Mouse (Mus musculus) myocyte (in vitro differentiated cells): Measurements from ENCODE around the gene Bend5.

Experiments used
- CEBPB ChIP-seq: IDR thresholded peaks from 2 replicates; pipeline ENCODE4 v1.6.1; 2011; ENCODE audit warnings: mild to moderate bottlenecking, moderate library complexity; ENCODE audit not compliant: poor library complexity, insufficient read depth, severe bottlenecking
- E2F4 ChIP-seq: IDR thresholded peaks from one replicate; pipeline ENCODE4 v1.6.1; 2011; ENCODE audit warnings: mild to moderate bottlenecking, control low read depth, moderate library complexity; ENCODE audit not compliant: insufficient read depth
- MAX ChIP-seq: IDR thresholded peaks from one replicate; pipeline ENCODE4 v1.6.1; 2011; ENCODE audit warnings: low read depth, mild to moderate bottlenecking, control low read depth
- MYOD1 ChIP-seq, 3 experiments: IDR thresholded peaks; one replicate each; pipeline ENCODE4 v1.6.1; 2011; ENCODE audit warnings: control low read depth in 2 of 3, low read depth in 2 of 3, mild to moderate bottlenecking in 2 of 3, moderate library complexity in 1 of 3; ENCODE audit not compliant: insufficient read length in 2 of 3, control insufficient read depth in 1 of 3
- MYOG ChIP-seq, 3 experiments: IDR thresholded peaks; one replicate each; pipeline ENCODE4 v1.6.1; 2011; ENCODE audit warnings: control low read depth in 2 of 3, low read depth in 2 of 3, mild to moderate bottlenecking in 2 of 3; ENCODE audit not compliant: insufficient read length in 2 of 3, control insufficient read depth in 1 of 3, insufficient read depth in 1 of 3
- POLR2A ChIP-seq: IDR thresholded peaks from one replicate; pipeline ENCODE4 v1.6.1; 2011; ENCODE audit warnings: low read depth, mild to moderate bottlenecking, control low read depth, moderate library complexity; ENCODE audit not compliant: insufficient read length
- POLR2AphosphoS2 ChIP-seq: IDR thresholded peaks from one replicate; pipeline ENCODE4 v1.6.1; 2011; ENCODE audit warnings: low read depth, control low read depth; ENCODE audit not compliant: insufficient read length
- SRF ChIP-seq: IDR thresholded peaks from one replicate; pipeline ENCODE4 v1.6.1; 2011; ENCODE audit warnings: low read depth; ENCODE audit not compliant: control insufficient read depth, insufficient read length
- TCF12 ChIP-seq: IDR thresholded peaks from one replicate; pipeline ENCODE4 v1.6.1; 2011; ENCODE audit warnings: mild to moderate bottlenecking, control low read depth; ENCODE audit not compliant: poor library complexity, insufficient read depth, severe bottlenecking
- TCF3 ChIP-seq: IDR thresholded peaks from one replicate; pipeline ENCODE4 v1.6.1; 2011; ENCODE audit warnings: low read depth, control low read depth; ENCODE audit not compliant: insufficient read length
- USF1 ChIP-seq: IDR thresholded peaks from one replicate; pipeline ENCODE4 v1.6.1; 2011; ENCODE audit warnings: low read depth, mild to moderate bottlenecking, control low read depth, moderate library complexity

DNA sequence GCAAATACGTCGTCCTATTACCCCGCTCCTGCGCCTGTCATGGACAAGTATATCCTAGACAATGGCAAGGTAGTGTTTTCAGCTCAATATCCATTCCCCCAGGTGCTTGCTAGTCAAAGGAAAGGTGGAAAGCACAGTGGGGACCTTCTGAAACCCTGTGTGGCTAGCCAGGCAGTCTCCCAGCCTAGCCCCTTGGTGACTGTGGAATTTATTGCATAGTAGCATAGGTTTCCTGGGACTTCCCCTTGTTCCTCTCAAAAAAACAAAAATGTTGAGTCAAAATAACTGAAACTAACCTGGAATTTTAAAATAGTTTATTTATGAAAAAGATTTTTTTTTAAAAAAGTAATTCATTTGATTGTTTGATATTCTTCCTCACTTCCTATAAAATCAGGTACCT, 33.8 kb downstream of the Bend5 start:
- TF ChIP-seq TCF3, result no peak
- TF ChIP-seq POLR2A, result no peak
- TF ChIP-seq SRF, result no peak
- TF ChIP-seq USF1, result no peak
- TF ChIP-seq E2F4, result no peak
- TF ChIP-seq POLR2AphosphoS2, result no peak
- no peak for TF ChIP-seq TCF12
- no peak for TF ChIP-seq MAX
- TF ChIP-seq MYOD1 (IDR thresholded peaks at IDR 0.05; ENCODE audit: control insufficient read depth in 1 of 3, insufficient read length in 2 of 3, low read depth in 2 of 3), result no peak
- TF ChIP-seq CEBPB, result no peak
- TF ChIP-seq MYOG (IDR thresholded peaks at IDR 0.05; ENCODE audit: control insufficient read depth in 1 of 3, insufficient read depth in 1 of 3, insufficient read length in 2 of 3, low read depth in 2 of 3), result no peak
